Mouse (Mus musculus): Measurements from ENCODE around the gene Tmprss7. TPM values are rescaled to one million over a fixed set of nuclear protein-coding genes. Genes with fewer than 3 reads are reported as not detected.
A peak's percentile ranks its signal among the peaks of the same experiment; 100 is the strongest.

The Tmprss7 gene
- not detected for total RNA-seq (2021)
- long read RNA-seq, experiment 1: 0 reads
- long read RNA-seq, experiment 2: 0 reads

DNA sequence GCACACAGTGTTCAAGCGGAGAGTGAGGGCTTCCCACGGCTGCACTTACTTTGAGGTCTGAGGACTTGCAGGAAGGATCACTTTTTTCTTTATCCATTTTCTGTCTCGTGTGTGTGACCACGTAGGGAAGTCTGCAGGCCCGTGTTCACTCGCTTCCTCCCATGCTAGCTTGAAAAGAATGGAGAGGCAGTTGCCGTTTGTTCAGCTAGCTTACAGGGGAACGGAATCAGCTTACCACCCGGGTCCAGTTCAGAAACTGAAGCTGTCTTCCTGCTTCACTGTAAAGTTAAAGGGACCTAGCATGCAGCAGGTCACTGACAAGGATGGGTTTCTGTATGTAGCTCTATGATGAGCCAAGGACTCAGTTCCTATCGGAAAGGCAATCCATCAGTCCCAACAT lies at the start of gene Tmprss7:
Gene Tmprss7 (minus strand): TSS at position 101 of the 400 bp plus-strand sequence.
- DNase-seq: no peak
- H3K27ac ChIP-seq: no peak within 1 kb of the TSS
- intact Hi-C loops (cut with DNase I): no loop called here
- no peak for TF ChIP-seq CTCF (IDR thresholded peaks at IDR 0.05)
- no peak within 1 kb of the TSS for H3K4me3 ChIP-seq

DNA sequence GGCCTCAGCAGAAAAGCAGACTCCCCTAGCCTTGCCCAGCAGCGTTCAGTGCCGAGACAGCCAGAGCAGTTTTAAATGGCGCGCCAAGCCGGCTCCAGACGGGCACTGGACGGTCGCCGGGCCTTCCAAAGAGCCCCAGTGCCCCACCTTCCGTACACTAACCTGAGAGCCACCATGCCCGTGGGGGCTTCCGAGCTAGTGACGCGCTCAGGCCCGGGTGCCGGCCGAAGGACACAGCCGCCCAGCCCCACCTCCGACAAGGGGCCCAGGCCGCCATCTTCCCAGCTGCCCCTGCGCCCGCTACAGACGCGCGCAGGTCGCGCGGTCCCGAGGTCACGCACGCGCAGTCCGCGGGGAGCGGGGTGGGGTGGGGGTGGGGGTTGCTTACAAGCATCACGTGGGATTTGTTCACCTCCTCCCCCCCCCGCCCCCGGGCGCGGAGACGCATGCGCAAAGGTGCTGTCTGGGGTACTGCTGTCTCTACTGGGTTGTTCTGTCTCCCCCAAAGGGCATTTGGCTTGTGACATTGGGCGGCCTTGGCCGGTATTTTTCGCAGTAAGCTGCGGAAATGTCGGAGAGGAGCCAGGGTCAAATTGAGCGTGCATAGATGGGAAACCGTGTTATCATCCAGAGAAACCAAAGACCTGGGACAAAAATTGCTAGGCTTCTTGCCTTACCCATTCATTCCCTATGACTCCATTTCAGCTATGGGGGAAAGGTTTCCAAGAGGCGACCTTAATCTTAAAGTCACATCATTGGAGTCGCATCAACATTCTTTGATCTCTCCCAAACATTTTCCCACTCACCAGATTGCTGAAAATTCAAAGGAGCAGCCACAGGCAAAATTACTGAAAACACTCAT lies 49.4 kb upstream of the Tmprss7 start, which contains the start of gene Abhd10:
Gene Abhd10 (minus strand): TSS at position 341 of the 862 bp plus-strand sequence.
- peak; percentile 97 for DNase-seq
- Histone ChIP-seq H3K4me3 (peak within 1 kb of the TSS; percentile 95), H3K27ac (peak within 1 kb of the TSS; percentile 95)
- intact Hi-C loops (cut with DNase I): no loop called here
- TF ChIP-seq CTCF (IDR thresholded peaks at IDR 0.05): no peak

- no peak for DNase-seq
- Histone ChIP-seq H3K4me3 (no peak overlapping the region), H3K27ac (no peak overlapping the region)
- no peak for TF ChIP-seq CTCF (IDR thresholded peaks at IDR 0.05)
- intact Hi-C loops (cut with DNase I): no loop called here
Measured at GRCm38 (mm10) chr16:45737880-45738279, 44.4 kb upstream of the Tmprss7 start.

- no peak for TF ChIP-seq CTCF (IDR thresholded peaks at IDR 0.05)
- no peak for DNase-seq
- H3K27ac ChIP-seq: no peak overlapping the region
- H3K4me3 ChIP-seq: no peak overlapping the region
- intact Hi-C loops (cut with DNase I): no loop called here
Measured at GRCm38 (mm10) chr16:45736724-45737123, 43.3 kb upstream of the Tmprss7 start.

GRCm38 (mm10) chr16:45729163-45729562 lies 35.7 kb upstream of the Tmprss7 start:
- no peak overlapping the region; the same call in 1 of the 2 replicates for H3K27ac ChIP-seq
- DNase-seq: no peak

GRCm38 (mm10) chr16:45724742-45725102 lies 31.3 kb upstream of the Tmprss7 start:
- DNase-seq: no peak
- no peak overlapping the region for H3K27ac ChIP-seq
- TF ChIP-seq CTCF (IDR thresholded peaks at IDR 0.05): no peak
- intact Hi-C loops (cut with DNase I): no loop called here
- H3K4me3 ChIP-seq: peak overlapping the region; percentile 65

More at GRCm38 (mm10) chr16:45729163-45729562, 35.7 kb upstream of the Tmprss7 start:
- no peak overlapping the region for H3K4me3 ChIP-seq
- no peak for TF ChIP-seq CTCF (IDR thresholded peaks at IDR 0.05)
- intact Hi-C loops (cut with DNase I): no loop called here

DNA sequence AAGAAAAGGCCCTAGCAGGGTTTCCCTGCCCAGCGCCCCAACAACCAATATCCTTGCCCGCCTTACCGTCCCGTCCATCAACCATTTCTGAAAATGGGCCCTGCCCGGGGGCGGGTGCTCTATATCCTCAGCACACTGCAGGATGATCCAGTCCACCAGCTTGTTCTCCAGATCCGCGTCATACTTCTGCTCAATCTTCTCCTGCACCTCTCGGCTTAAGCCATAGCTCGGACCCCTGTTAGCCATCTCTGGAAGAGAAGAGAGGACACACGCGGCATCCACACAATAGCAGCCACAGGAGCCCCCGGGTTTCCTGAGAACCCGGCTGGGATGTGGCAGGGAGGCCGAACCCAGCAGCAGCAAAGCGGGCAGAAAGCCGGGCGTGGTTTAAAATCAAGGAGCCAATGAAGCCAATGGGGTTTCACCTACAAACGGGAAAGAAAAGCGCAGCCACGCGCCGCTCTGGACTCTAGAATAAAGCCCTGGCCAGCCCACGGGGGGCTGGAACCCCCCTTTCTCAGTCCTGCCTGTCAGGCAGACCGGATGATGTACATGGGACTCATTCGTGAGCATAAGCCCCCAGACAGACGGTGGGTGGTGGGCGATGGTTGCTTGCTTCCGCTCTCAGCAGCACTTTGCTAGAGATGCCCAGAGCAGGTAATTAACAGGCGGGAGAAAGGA lies 30.7 kb upstream of the Tmprss7 start, which contains the start of gene Tagln3:
Gene Tagln3 (minus strand): TSS at position 548 of the 681 bp plus-strand sequence.
- Histone ChIP-seq H3K4me3 (peak within 1 kb of the TSS; percentile 65), H3K27ac (no peak within 1 kb of the TSS)
- DNase-seq: peak; percentile 27
- intact Hi-C loops (cut with DNase I): no loop called here
- TF ChIP-seq CTCF (IDR thresholded peaks at IDR 0.05): no peak

- no peak for TF ChIP-seq CTCF (IDR thresholded peaks at IDR 0.05)
- H3K4me3 ChIP-seq: no peak overlapping the region; the same call in 1 of the 2 replicates
- no peak overlapping the region for H3K27ac ChIP-seq
- DNase-seq: no peak
- intact Hi-C loops (cut with DNase I): no loop called here
Measured at GRCm38 (mm10) chr16:45723172-45723901, 29.9 kb upstream of the Tmprss7 start.

DNA sequence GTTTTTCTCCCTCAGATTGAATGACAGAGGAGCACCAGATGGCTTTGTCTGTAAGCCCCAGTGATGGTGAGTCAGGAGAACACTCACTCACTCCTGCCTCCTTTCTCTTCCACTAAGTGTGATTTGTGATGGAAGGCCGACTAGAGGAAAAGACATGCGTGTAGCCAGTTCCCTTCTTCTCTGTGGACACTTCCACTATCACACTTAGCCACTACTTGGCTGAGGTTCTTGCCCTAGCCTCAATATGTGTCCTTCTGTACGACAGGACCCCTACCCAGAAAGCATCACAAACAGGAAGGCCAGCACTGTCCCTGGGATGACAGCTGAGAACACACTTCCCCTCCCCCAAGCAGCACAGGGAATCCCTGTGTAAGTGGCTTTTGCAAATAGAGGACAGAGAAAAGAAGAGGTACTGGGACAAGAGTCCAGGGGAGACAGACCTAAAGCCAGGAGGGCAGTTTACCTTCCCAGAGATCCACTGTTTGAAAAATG lies 29.0 kb upstream of the Tmprss7 start:
- H3K4me3 ChIP-seq: no peak overlapping the region
- no peak overlapping the region for H3K27ac ChIP-seq
- DNase-seq: no peak
- intact Hi-C loops (cut with DNase I): no loop called here
- TF ChIP-seq CTCF (IDR thresholded peaks at IDR 0.05): no peak

GRCm38 (mm10) chr16:45720022-45720630 lies 26.7 kb upstream of the Tmprss7 start:
- H3K27ac ChIP-seq: no peak overlapping the region
- intact Hi-C loops (cut with DNase I): no loop called here
- no peak for DNase-seq
- no peak for TF ChIP-seq CTCF (IDR thresholded peaks at IDR 0.05)
- no peak overlapping the region for H3K4me3 ChIP-seq

DNA sequence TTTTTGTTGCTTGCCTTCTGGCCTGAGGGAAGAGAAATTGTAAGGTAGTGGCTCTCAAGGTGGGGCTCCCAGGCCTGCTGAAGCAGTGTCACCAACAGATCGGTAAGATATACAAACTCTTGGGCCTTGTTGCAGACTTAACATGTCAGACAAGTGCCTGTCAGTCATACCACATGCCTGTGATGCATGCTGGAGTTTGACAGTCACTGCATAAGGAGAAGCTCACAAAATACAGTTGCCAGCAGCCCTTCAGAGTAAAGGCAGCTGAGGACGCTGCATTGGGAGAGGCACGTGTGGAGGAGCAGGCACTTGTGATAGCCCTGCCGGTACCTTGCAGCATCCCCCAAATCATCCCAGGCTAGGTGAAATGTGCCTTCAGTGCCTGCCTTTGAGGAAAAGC lies 24.8 kb upstream of the Tmprss7 start:
- H3K27ac ChIP-seq: no peak overlapping the region
- no peak for TF ChIP-seq CTCF (IDR thresholded peaks at IDR 0.05)
- no peak overlapping the region for H3K4me3 ChIP-seq
- DNase-seq: no peak
- intact Hi-C loops (cut with DNase I): no loop called here

Data from gastrocnemius, adult 2 months (tissue).